Mouse (Mus musculus) layer of hippocampus, postnatal 36 days (tissue): ENCODE measurements at regions not wholly inside any gene's neighbourhood (a gene's known extent, or its start where the extent isn't known, plus 50 kb on each side); places are given as distances from the start of the nearest gene placed in this dataset.
"Not testable (repeated sequence)": the region's sequence is repeated elsewhere in the genome, so short reads cannot be mapped to it uniquely, and the experiment has no call there.

ENCODE experiments used
- DNase-seq, 2 experiments: peaks; one replicate each; pipeline ENCODE4 v3.0.0; 2022
- microRNA-seq, 2 experiments: library from miRNA; unstranded; fragments of <30 nt; microRNA quantifications; one replicate each; pipeline ENCODE4 v1.2.0; 2021

- DNase-seq, result not testable (repeated sequence)
Observed at GRCm38 (mm10) chr3:6135754-6136153, 385.1 kb downstream of the Gm8797 start.

- no peak for DNase-seq
Observed at GRCm38 (mm10) chr3:6137374-6137773, 386.8 kb downstream of the Gm8797 start.

DNA sequence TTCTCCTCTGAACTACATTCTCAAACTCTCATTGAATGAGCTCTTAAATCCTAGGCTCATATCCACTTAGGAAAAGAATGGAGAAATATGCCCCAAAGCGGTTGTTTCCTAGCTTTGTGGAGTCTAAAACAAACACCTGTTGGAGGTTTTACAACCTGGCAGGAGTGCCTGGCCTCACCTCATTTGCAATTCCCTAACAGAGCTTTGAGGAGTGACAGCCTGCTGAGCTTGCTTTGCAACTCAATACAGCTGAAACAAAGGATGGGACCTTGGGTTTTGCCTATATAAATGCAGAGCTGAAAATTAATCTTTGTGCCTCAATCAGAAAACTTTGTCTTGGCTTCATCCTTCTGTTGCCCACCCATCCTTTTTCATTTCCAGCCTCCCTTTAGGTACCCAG lies 423.2 kb downstream of the Gm8797 start:
- no peak for DNase-seq

DNA sequence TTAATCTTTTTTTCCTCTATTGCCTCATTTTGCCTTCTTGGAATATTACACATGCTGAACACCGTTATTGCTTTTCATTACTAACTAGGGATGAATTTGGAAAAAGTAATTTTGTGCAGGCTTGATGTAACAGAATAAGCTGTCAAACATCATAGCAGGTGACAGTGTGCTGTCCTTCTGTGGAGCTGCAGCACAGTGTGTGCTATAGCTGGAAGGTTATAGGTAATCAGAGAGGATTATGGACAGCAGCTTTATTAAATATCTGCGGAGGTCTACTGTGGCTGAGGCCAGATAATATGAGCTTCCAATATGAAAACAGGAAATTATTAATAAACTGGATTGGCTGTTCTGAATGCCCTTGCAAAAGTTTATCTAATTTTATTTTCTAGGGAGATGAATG lies 431.9 kb downstream of the Gm8797 start:
- DNase-seq, result no peak

DNA sequence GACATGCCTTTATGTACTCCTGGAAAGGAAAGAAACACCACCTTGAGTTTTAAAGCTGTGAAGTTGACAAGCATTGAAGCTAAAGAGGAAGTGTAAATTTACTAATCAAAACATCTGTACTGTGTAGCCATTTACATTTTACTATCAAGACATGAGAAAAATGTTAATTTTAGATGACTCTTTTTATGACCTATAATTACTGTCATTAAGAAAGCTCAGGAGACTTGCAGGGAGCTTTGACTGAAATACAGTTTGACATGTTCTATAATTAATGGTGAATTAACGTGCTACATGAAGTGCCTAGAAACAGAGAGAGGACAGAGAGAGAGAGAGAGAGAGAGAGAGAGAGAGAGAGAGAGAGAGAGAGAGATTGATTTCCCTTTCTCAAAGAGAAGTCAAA lies 432.8 kb downstream of the Gm8797 start:
- DNase-seq, result no peak

- no peak for DNase-seq
Observed at GRCm38 (mm10) chr3:6204656-6205055, 415.6 kb downstream of the 1700008P02Rik start.

- DNase-seq, result no peak
Observed at GRCm38 (mm10) chr3:6228685-6229084, 391.6 kb downstream of the 1700008P02Rik start.

Small RNA genes lying in the stretch of these regions (microRNA-seq; reads per million reads assigned to microRNA genes)
- gene Gm25144, result 0 reads per million in 2 experiments
- 0 reads per million in 2 experiments for gene Gm25352
